Mouse (Mus musculus) ovary, postnatal 10 days (tissue): Measurements from ENCODE around the gene Enpp7.

Experiments
- DNase-seq: peaks from one replicate; pipeline ENCODE4 v3.0.0; 2022; ENCODE audit warnings: low spot score

The Enpp7 gene

GRCm38 (mm10) chr11:118987999-118988398, at the start of gene Enpp7:
TSS of gene Enpp7 (plus strand) at chr11:118988188.
- no peak for DNase-seq

GRCm38 (mm10) chr11:118939731-118940130, 48.3 kb upstream of the Enpp7 start:
- DNase-seq, result no peak

- no peak for DNase-seq
Measured at GRCm38 (mm10) chr11:118940539-118940938, 47.4 kb upstream of the Enpp7 start.

- DNase-seq, result no peak
Measured at GRCm38 (mm10) chr11:118941268-118941667, 46.7 kb upstream of the Enpp7 start.

- DNase-seq, result no peak
Measured at GRCm38 (mm10) chr11:118945868-118946267, 42.1 kb upstream of the Enpp7 start.

GRCm38 (mm10) chr11:118955016-118955415, 33.0 kb upstream of the Enpp7 start:
- DNase-seq, result no peak

- DNase-seq, result peak; percentile 24
Measured at GRCm38 (mm10) chr11:118957070-118957471, 30.9 kb upstream of the Enpp7 start.

- no peak for DNase-seq
Measured at GRCm38 (mm10) chr11:118960649-118961048, 27.3 kb upstream of the Enpp7 start.

GRCm38 (mm10) chr11:118962478-118962877, 25.5 kb upstream of the Enpp7 start:
- no peak for DNase-seq

- DNase-seq, result no peak
Measured at GRCm38 (mm10) chr11:118963926-118964325, 24.1 kb upstream of the Enpp7 start.

GRCm38 (mm10) chr11:118965078-118965477, 22.9 kb upstream of the Enpp7 start:
- no peak for DNase-seq

- DNase-seq, result no peak
Measured at GRCm38 (mm10) chr11:118971470-118972034, 16.4 kb upstream of the Enpp7 start.

- DNase-seq, result no peak
Measured at GRCm38 (mm10) chr11:118972431-118973377, 15.3 kb upstream of the Enpp7 start.

GRCm38 (mm10) chr11:118974340-118974739, 13.6 kb upstream of the Enpp7 start:
- DNase-seq, result no peak

- peak; percentile 54 for DNase-seq
Measured at GRCm38 (mm10) chr11:118975427-118975826, 12.6 kb upstream of the Enpp7 start.

GRCm38 (mm10) chr11:118975917-118976316, 12.1 kb upstream of the Enpp7 start:
- DNase-seq, result no peak

GRCm38 (mm10) chr11:118980388-118980787, 7.6 kb upstream of the Enpp7 start:
- no peak for DNase-seq

GRCm38 (mm10) chr11:118981012-118981776, 6.8 kb upstream of the Enpp7 start:
- DNase-seq, result no peak

- DNase-seq, result no peak
Measured at GRCm38 (mm10) chr11:118982593-118983113, 5.3 kb upstream of the Enpp7 start.

- DNase-seq, result no peak
Measured at GRCm38 (mm10) chr11:118985571-118985970, 2.4 kb upstream of the Enpp7 start.

GRCm38 (mm10) chr11:118992781-118993180, 4.8 kb downstream of the Enpp7 start:
- no peak for DNase-seq

- no peak for DNase-seq
Measured at GRCm38 (mm10) chr11:118995448-118995847, 7.5 kb downstream of the Enpp7 start.
